Mouse (Mus musculus) heart, embryonic 14.5 days (tissue): ENCODE results near the gene Got2. TPM values are rescaled to one million over a fixed set of nuclear protein-coding genes. Genes with fewer than 3 reads are reported as not detected.

ENCODE experiments used
- ATAC-seq: fragments of 200-750 bp; cut with Nextera tagmentation; 2 replicates; pipeline ENCODE4 v1.8.0; 2017; ENCODE audit warnings: low read depth, moderate TSS enrichment; ENCODE audit not compliant: insufficient number of reproducible peaks, insufficient read depth, low FRiP score
- H3K27ac ChIP-seq, 2 experiments: fragments of 200-500 bp in 1 of 2; fragments of 300-500 bp in 1 of 2; sonication (generic) in 1 of 2; replicated peaks in 1 of 2; 2 replicates each; pipeline ENCODE4 v1.5.1; 2012 to 2014; ENCODE audit warnings: low read depth in 2 of 2, low read length in 2 of 2, control low read depth in 1 of 2, mild to moderate bottlenecking in 1 of 2, mixed read lengths in 1 of 2; ENCODE audit not compliant: control insufficient read depth in 1 of 2, insufficient read depth in 1 of 2
- H3K27me3 ChIP-seq: fragments of 300-500 bp; sonication (generic); 2 replicates; pipeline ENCODE4 v1.6.1; 2014; ENCODE audit warnings: mild to moderate bottlenecking, low read length, control low read depth; ENCODE audit not compliant: control insufficient read depth, insufficient read depth
- H3K36me3 ChIP-seq: fragments of 300-500 bp; sonication (generic); 2 replicates; pipeline ENCODE4 v1.6.1; 2014; ENCODE audit warnings: mild to moderate bottlenecking, control low read depth, low read length, mixed read lengths; ENCODE audit not compliant: control insufficient read depth, insufficient read depth
- H3K4me1 ChIP-seq, 2 experiments: fragments of 200-500 bp in 1 of 2; fragments of 300-500 bp in 1 of 2; sonication (generic) in 1 of 2; 2 replicates each; pipeline ENCODE4 v1.6.1; 2012 to 2014; ENCODE audit warnings: low read length in 2 of 2, control low read depth in 1 of 2, mixed read lengths in 1 of 2; ENCODE audit not compliant: control insufficient read depth in 2 of 2, insufficient read depth in 2 of 2
- H3K4me2 ChIP-seq: fragments of 300-500 bp; sonication (generic); 2 replicates; pipeline ENCODE4 v1.6.1; 2014; ENCODE audit warnings: mild to moderate bottlenecking, low read length
- H3K4me3 ChIP-seq, 2 experiments: fragments of 200-500 bp in 1 of 2; fragments of 300-500 bp in 1 of 2; sonication (generic) in 1 of 2; 2 replicates each; pipeline ENCODE4 v1.5.1; 2012 to 2014; ENCODE audit warnings: low read length in 2 of 2, mild to moderate bottlenecking in 2 of 2, control low read depth in 1 of 2, low read depth in 1 of 2, moderate library complexity in 1 of 2; ENCODE audit not compliant: control insufficient read depth in 1 of 2, insufficient read depth in 1 of 2
- H3K9ac ChIP-seq: fragments of 300-500 bp; sonication (generic); 2 replicates; pipeline ENCODE4 v1.6.1; 2014; ENCODE audit warnings: mild to moderate bottlenecking, low read length
- H3K9me3 ChIP-seq: fragments of 300-500 bp; sonication (generic); 2 replicates; pipeline ENCODE4 v1.6.1; 2016; ENCODE audit warnings: low read length, control low read depth; ENCODE audit not compliant: control insufficient read depth
- WGBS: fragments of 180-500 bp; shearing (Covaris S2); extraction: QIAGEN DNeasy Blood & Tissue Kit; methylation state at CpG from one replicate; pipeline ENCODE4 v1.1.7; 2014; 5-methylcytosine and 5-hydroxymethylcytosine counted together
- polyA plus RNA-seq: library from polyadenylated mRNA; unstranded; fragments of >200 nt; fragmentation: Nextera tagmentation; extraction: Ambion mirVana; gene quantifications from 2 replicates; pipeline ENCODE4 v1.2.1, GENCODE M21; 2014

The Got2 gene
- 131 and 160 TPM in 2 replicates for polyA plus RNA-seq

DNA sequence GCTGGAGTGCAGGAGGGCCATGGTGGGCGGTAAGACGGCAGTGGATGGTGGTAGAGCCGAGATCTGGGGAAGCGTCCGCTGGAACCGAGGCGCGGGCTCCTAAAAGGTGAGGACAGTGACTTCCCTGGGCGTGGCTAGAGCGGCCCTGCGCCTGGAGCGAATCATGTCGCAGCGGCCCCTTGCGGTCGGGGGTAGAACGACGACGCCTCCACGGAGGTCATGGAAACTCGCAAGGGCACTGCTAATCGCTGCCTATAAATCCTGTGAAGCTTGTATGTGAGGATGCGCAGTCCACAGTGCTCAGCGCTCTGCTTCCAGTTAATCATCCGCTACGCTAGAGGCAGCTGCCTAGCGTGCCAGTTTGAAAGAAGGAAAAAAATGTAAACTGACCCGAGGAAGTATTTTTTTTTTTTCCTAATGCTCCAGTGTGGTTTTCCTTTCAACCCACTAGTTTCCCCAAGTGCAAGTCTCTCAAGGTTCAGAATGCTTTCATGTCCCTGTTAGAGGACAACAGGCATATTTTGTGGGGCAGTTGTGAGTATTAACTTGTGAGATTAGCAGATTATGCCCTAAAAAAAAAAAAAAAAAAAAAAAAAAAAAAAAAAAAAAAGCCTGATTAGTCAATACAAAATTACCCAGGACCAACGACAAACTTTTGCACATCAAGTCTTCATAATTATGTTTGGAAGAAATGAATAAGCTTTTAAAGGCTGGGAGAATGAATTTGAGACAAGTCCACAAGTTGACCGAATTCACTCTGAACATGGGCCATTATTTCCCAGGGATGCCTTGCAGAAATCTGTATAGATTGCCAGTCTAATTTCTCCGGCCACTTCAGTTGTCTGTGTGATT lies at the start of gene Got2:
TSS of gene Got2 (minus strand) at position 263 of the 852 bp plus-strand sequence.
- WGBS = 7% methylated on average over 30 of the region's 31 CpGs
- H3K36me3 ChIP-seq = no peaks in the 10 kb centered on the region
- peak within 1 kb of the TSS; percentile 69 for H3K4me2 ChIP-seq
- H3K27ac ChIP-seq = peak within 1 kb of the TSS; percentile 72 to 78
- no peaks in the 10 kb centered on the region for H3K27me3 ChIP-seq
- ATAC-seq = peak; percentile 79
- H3K4me3 ChIP-seq = peak within 1 kb of the TSS; percentile 51 to 71
- peak within 1 kb of the TSS; percentile 82 for H3K9ac ChIP-seq
- H3K4me1 ChIP-seq = peaks cover 0 to 27% of the 10 kb centered on the region in 2 experiments; a peak in 3 of 4 replicates
- no peaks in the 10 kb centered on the region for H3K9me3 ChIP-seq

DNA sequence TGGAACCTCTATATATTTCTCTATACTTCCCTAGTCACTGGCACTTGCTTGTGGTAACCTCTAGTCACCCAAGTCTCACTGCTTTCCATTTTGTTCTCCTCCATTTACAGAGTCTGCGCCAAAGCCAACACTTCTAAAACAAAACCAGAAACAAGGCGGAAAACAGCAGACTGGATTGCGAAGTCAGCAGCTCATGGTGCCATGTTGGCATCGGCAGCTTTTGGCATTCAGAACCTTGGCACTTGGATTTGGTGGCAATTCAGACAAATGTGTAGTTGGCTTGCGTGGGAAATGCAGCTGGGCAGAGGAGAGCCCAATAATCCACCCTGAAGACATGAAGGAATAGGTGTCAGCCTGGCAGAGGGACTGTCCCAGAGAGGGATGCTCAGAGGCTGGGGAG lies 44.5 kb upstream of the Got2 start:
- Histone ChIP-seq H3K4me2 (no peak overlapping the region), H3K9ac (no peak overlapping the region), H3K4me3 (no peak overlapping the region), H3K9me3 (no peaks in the 10 kb centered on the region), H3K36me3 (no peaks in the 10 kb centered on the region), H3K27ac (no peak overlapping the region), H3K4me1 (no peaks in the 10 kb centered on the region), H3K27me3 (no peaks in the 10 kb centered on the region)
- no peak for ATAC-seq
- 88% methylated on average over 5 of the region's 5 CpGs for WGBS

DNA sequence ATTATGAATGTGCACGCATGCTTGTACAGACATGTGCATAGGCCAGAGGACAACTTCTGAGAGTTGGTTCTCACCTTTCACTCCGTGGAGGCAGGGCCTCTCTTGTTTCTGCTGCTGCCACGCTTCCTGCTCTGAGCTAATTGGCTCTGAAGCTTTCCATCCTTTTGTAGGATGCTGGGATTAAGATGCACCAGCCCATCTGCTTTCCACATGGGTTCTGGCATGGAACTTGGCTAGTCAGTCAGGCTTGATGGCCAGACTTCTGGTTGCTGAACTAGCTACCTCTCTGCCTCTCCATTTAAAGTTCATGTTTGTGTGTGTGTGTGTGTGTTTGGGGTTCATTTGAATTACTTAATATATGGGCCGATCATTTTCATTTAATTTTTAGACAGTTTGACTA lies 41.5 kb upstream of the Got2 start:
- Histone ChIP-seq H3K9me3 (no peaks in the 10 kb centered on the region), H3K4me3 (no peak overlapping the region), H3K4me1 (no peaks in the 10 kb centered on the region), H3K27me3 (no peaks in the 10 kb centered on the region), H3K27ac (no peak overlapping the region), H3K36me3 (no peaks in the 10 kb centered on the region), H3K9ac (no peak overlapping the region), H3K4me2 (no peak overlapping the region)
- WGBS = 65% methylated on average over 4 of the region's 4 CpGs
- ATAC-seq = no peak

GRCm38 (mm10) chr8:95916106-95916505 lies 27.8 kb upstream of the Got2 start:
- H3K27ac ChIP-seq = no peak overlapping the region
- H3K27me3 ChIP-seq = no peaks in the 10 kb centered on the region
- no peaks in the 10 kb centered on the region for H3K36me3 ChIP-seq
- WGBS = 3% methylated on average over 9 of the region's 9 CpGs
- H3K4me1 ChIP-seq = peaks cover 0 to 2% of the 10 kb centered on the region in 2 experiments; a peak in 1 of 4 replicates
- peak overlapping the region; percentile 42; the same call in 1 of the 2 replicates for H3K9ac ChIP-seq
- peak overlapping the region; percentile 33 to 36 for H3K4me3 ChIP-seq
- peak; percentile 60 for ATAC-seq
- H3K4me2 ChIP-seq = peak overlapping the region; percentile 67
- H3K9me3 ChIP-seq = no peaks in the 10 kb centered on the region

DNA sequence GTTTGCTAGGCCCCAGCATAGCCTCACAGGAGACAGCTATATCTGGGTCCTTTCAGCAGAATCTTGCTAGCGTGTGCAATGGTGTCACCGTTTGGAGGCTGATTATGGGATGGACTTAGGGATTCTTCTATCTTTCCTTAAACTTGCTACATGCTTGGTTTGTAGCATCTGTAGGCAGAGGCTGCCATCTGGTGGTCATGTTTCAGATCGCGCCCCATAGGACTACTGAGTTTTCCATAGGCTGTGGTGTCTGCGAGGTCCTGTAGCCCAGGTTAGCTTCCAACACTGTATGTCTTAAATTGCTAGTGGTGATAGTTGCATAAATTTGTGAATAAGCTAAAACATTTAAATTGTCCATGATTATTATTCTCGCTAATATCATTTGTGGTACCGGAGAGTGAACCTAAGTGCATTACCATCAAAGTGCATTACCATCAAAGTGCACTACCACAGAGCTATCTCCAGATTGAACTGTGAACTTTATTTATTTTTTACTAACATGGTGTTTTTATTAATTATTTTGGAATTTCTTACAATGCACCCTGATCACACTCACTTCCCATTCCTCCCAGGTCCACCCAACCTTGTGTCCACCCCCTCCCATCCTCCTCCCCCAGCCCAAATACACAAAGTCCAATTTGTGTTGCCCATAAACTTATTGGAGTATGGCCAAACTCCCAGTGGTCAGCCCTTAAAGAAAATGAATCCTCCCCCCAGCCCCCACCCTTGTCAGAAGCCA lies 26.7 kb upstream of the Got2 start:
- 0 out of 2 replicates have a peak, but pooled peaks have one; percentile 50 for ATAC-seq

GRCm38 (mm10) chr8:95911240-95911639 lies 22.9 kb upstream of the Got2 start:
- H3K4me3 ChIP-seq = no peak overlapping the region
- no peaks in the 10 kb centered on the region for H3K36me3 ChIP-seq
- no peaks in the 10 kb centered on the region for H3K9me3 ChIP-seq
- no peak overlapping the region for H3K27ac ChIP-seq
- no peaks in the 10 kb centered on the region for H3K27me3 ChIP-seq
- 77% methylated on average over 5 of the region's 5 CpGs for WGBS
- H3K4me1 ChIP-seq = peaks cover 0 to under 1% of the 10 kb centered on the region in 2 experiments; a peak in 1 of 4 replicates
- no peak for ATAC-seq
- no peak overlapping the region for H3K4me2 ChIP-seq
- H3K9ac ChIP-seq = no peak overlapping the region

More for the DNA sequence above, 26.7 kb upstream of the Got2 start:
- Histone ChIP-seq H3K9me3 (no peaks in the 10 kb centered on the region), H3K9ac (no peak overlapping the region), H3K27ac (no peak overlapping the region), H3K4me2 (no peak overlapping the region), H3K36me3 (no peaks in the 10 kb centered on the region), H3K4me3 (no peak overlapping the region), H3K27me3 (no peaks in the 10 kb centered on the region), H3K4me1 (peaks cover 0 to 2% of the 10 kb centered on the region in 2 experiments; a peak in 1 of 4 replicates)
- 10% methylated on average over 7 of the region's 7 CpGs for WGBS

- no peak overlapping the region for H3K9ac ChIP-seq
- H3K9me3 ChIP-seq = no peaks in the 10 kb centered on the region
- no peaks in the 10 kb centered on the region for H3K36me3 ChIP-seq
- H3K4me2 ChIP-seq = no peak overlapping the region
- ATAC-seq = no peak
- no peaks in the 10 kb centered on the region for H3K4me1 ChIP-seq
- no peak overlapping the region for H3K27ac ChIP-seq
- no peaks in the 10 kb centered on the region for H3K27me3 ChIP-seq
- 79% methylated on average over 11 of the region's 11 CpGs for WGBS
- no peak overlapping the region for H3K4me3 ChIP-seq
Observed at GRCm38 (mm10) chr8:95907885-95908284, 19.5 kb upstream of the Got2 start.
